Mouse (Mus musculus) cerebellum, adult 9-11 months (tissue): ENCODE data around the gene Fosb.
"Not testable (repeated sequence)": the region's sequence is repeated elsewhere in the genome, so short reads cannot be mapped to it uniquely, and the experiment has no call there.

Experiments
- DNase-seq: peaks from one replicate; pipeline ENCODE4 v3.0.0; 2022

Fosb gene

GRCm38 (mm10) chr7:19305796-19306765, 3.8 kb downstream of the Fosb start:
- DNase-seq = no peak

- no peak for DNase-seq
Measured at GRCm38 (mm10) chr7:19305413-19305735, 4.5 kb downstream of the Fosb start.

GRCm38 (mm10) chr7:19304501-19305412, 5.1 kb downstream of the Fosb start:
- DNase-seq = peak; percentile 38

- DNase-seq = peak; percentile 83
Measured at GRCm38 (mm10) chr7:19303770-19304169, 6.1 kb downstream of the Fosb start.

- no peak for DNase-seq
Measured at GRCm38 (mm10) chr7:19303046-19303305, 6.9 kb downstream of the Fosb start.

- no peak for DNase-seq
Measured at GRCm38 (mm10) chr7:19302264-19303045, 7.4 kb downstream of the Fosb start.

- DNase-seq = no peak
Measured at GRCm38 (mm10) chr7:19301461-19302263, 8.2 kb downstream of the Fosb start.

GRCm38 (mm10) chr7:19300501-19301421, 9.1 kb downstream of the Fosb start:
- peak; percentile 82 for DNase-seq

GRCm38 (mm10) chr7:19299194-19299593, 10.7 kb downstream of the Fosb start:
- DNase-seq = no peak

GRCm38 (mm10) chr7:19297794-19298193, 12.1 kb downstream of the Fosb start:
- DNase-seq = no peak

- DNase-seq = peak; percentile 57
Measured at GRCm38 (mm10) chr7:19297034-19297433, 12.8 kb downstream of the Fosb start.

GRCm38 (mm10) chr7:19295503-19296185, 14.2 kb downstream of the Fosb start:
- DNase-seq = peak; percentile 95

- DNase-seq = no peak
Measured at GRCm38 (mm10) chr7:19290969-19291596, 18.8 kb downstream of the Fosb start.

- no peak for DNase-seq
Measured at GRCm38 (mm10) chr7:19284763-19285162, 25.1 kb downstream of the Fosb start.

GRCm38 (mm10) chr7:19283406-19283804, 26.4 kb downstream of the Fosb start:
- no peak for DNase-seq

- peak; percentile 82 for DNase-seq
Measured at GRCm38 (mm10) chr7:19282791-19283405, 27.0 kb downstream of the Fosb start.

GRCm38 (mm10) chr7:19282385-19282784, 27.5 kb downstream of the Fosb start, which contains the start of gene Rtn2:
Rtn2 (plus strand) TSS chr7:19282624.
- DNase-seq = peak; percentile 92

- not testable (repeated sequence) for DNase-seq
Measured at GRCm38 (mm10) chr7:19281680-19282304, 28.1 kb downstream of the Fosb start.

GRCm38 (mm10) chr7:19279581-19280114, 30.2 kb downstream of the Fosb start, which contains the start of gene Ppm1n:
Ppm1n (minus strand) TSS chr7:19280064.
- DNase-seq = no peak
